Comparison of ENCODE assay signal across 16 mouse cellular contexts in the genomic region with DNA sequence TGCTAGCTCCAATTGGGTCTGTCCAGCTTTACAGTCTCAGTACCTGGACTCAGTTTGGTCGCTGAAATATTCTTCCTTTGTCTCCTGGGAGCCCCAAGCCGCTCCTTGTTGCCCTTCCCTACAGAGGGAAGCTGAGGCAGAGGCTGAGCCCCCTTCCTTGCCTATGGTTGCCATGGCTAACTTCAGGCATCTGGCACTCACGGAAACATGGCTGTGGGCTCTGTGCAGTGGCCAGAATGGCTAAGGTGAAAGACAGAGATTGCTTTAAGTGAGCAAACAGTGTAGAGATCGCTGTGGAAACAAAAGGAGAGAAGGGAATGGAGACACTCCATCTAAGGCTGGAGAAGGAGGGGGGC. TPM values are rescaled to one million over a fixed set of nuclear protein-coding genes. Genes with fewer than 3 reads are reported as not detected.
"Had no signal": no experiment of that assay in that cellular context is flagged by ENCODE, and none has a peak within 500 bp of the region (broad histone marks: within the 10 kb centered on the region; RNA-seq: fewer than 3 reads in every experiment).

No protein-coding gene starts in this region.

- ATAC-seq: lung, postnatal 0 days had no signal

- DNase-seq: kidney, adult 2 months; kidney, postnatal 14 days; lung, adult 2 months; lung, postnatal 36 days; right cerebral cortex, postnatal 14 days; thymus, postnatal 4 days had no signal

- H3K9ac ChIP-seq: kidney, embryonic 15.5 days; liver, embryonic 15.5 days; stomach, embryonic 15.5 days had no signal

- H3K27me3 ChIP-seq: stomach, embryonic 15.5 days had no signal

- H3K9me3 ChIP-seq: kidney, embryonic 15.5 days; limb, embryonic 10.5 days; liver, embryonic 15.5 days; stomach, embryonic 15.5 days had no signal

- H3K4me2 ChIP-seq: kidney, embryonic 15.5 days; liver, embryonic 11.5 days; liver, embryonic 15.5 days; stomach, embryonic 15.5 days had no signal

- H3K36me3 ChIP-seq: kidney, embryonic 15.5 days; limb, embryonic 10.5 days; liver, embryonic 15.5 days; stomach, embryonic 15.5 days had no signal

- H3K27ac ChIP-seq: kidney, embryonic 15.5 days; left cerebral cortex, adult 2 months; limb, embryonic 10.5 days; liver, embryonic 15.5 days; stomach, embryonic 15.5 days had no signal

- H3K4me1 ChIP-seq: kidney, embryonic 15.5 days; limb, embryonic 10.5 days; liver, embryonic 15.5 days; stomach, embryonic 15.5 days had no signal

- H3K4me3 ChIP-seq: kidney, embryonic 15.5 days; left cerebral cortex, adult 2 months; limb, embryonic 10.5 days; liver, embryonic 15.5 days; stomach, embryonic 15.5 days had no signal

RNA-seq across cellular contexts. Expression of gene En2, which starts 26.6 kb away (rescaled TPM):
- polyA plus RNA-seq: large intestine, adult 2 months; limb, embryonic 10.5 days; liver, embryonic 11.5 days; liver, embryonic 15.5 days; lung, adult 2 months; lung, postnatal 0 days; neural tube, embryonic 14.5 days; spleen, adult 2 months; stomach, embryonic 15.5 days had no signal

RNA-seq across cellular contexts. Expression of gene Cnpy1, which starts 53.5 kb away (rescaled TPM):
- polyA plus RNA-seq: limb, embryonic 10.5 days; spleen, adult 2 months had no signal
